15 mouse cellular contexts compared by ENCODE assay signal in genomic region chr8:123634395-123635131, GRCm38 (mm10). TPM values are rescaled to one million over a fixed set of nuclear protein-coding genes. Genes with fewer than 3 reads are reported as not detected.
DNase-seq lines count a peak whose midpoint lies in the region; ATAC-seq and TF ChIP-seq lines count a peak whose summit lies in the region.
"Had no signal": no experiment of that assay in that cellular context is flagged by ENCODE, and none has a peak within 500 bp of the region (broad histone marks: within the 10 kb centered on the region; RNA-seq: fewer than 3 reads in every experiment).

No protein-coding gene starts in this region.

- no peak for TF ChIP-seq POLR2A in embryonic fibroblast, embryonic 13.5 days (IDR thresholded peaks at IDR 0.05; ENCODE audit: low read depth, low read length)

- 27% methylated on average over 3 of the region's 3 CpGs for WGBS in heart, postnatal 0 days

- H3K27me3 ChIP-seq in heart, postnatal 0 days (ENCODE audit: control insufficient read depth, insufficient read depth, low read length): peaks cover 5% of the 10 kb centered on the region; the same call in 1 of the 2 replicates

- no peak for TF ChIP-seq EP300 in heart, postnatal 0 days (IDR thresholded peaks at IDR 0.05; ENCODE audit: low read depth)

- no peak overlapping the region for H3K4me2 ChIP-seq in heart, postnatal 0 days (ENCODE audit: low read depth, low read length)
- H3K4me2 ChIP-seq: embryonic facial prominence, embryonic 13.5 days; hindbrain, embryonic 13.5 days; liver, embryonic 15.5 days had no signal

- no peak overlapping the region for H3K9ac ChIP-seq in heart, postnatal 0 days (replicated peaks; ENCODE audit: low read depth, low read length)
- H3K9ac ChIP-seq: embryonic facial prominence, embryonic 13.5 days; hindbrain, embryonic 13.5 days; liver, embryonic 15.5 days had no signal

- no peaks in the 10 kb centered on the region for H3K9me3 ChIP-seq in heart, postnatal 0 days (replicated peaks; ENCODE audit: control insufficient read depth, low read length)
- H3K9me3 ChIP-seq: embryonic facial prominence, embryonic 13.5 days; hindbrain, embryonic 13.5 days; liver, embryonic 15.5 days had no signal

- no peak overlapping the region for H3K4me3 ChIP-seq in heart, postnatal 0 days (ENCODE audit: low read depth, low read length)
- H3K4me3 ChIP-seq in embryonic fibroblast, embryonic 13.5 days (ENCODE audit: insufficient read depth, low read length): no peak overlapping the region
- H3K4me3 ChIP-seq: embryonic facial prominence, embryonic 13.5 days; hindbrain, embryonic 13.5 days; liver, embryonic 15.5 days; megakaryocyte, embryonic 14.5 days had no signal

- H3K36me3 ChIP-seq in heart, postnatal 0 days (replicated peaks; ENCODE audit: control insufficient read depth, insufficient read depth, low read length): no peaks in the 10 kb centered on the region
- H3K36me3 ChIP-seq: embryonic facial prominence, embryonic 13.5 days; hindbrain, embryonic 13.5 days; liver, embryonic 15.5 days had no signal

- no peak for ATAC-seq in heart, postnatal 0 days (ENCODE audit: insufficient read depth, low read depth)

- no peaks in the 10 kb centered on the region for H3K4me1 ChIP-seq in heart, postnatal 0 days (ENCODE audit: control insufficient read depth, insufficient read depth)
- peaks cover 10% of the 10 kb centered on the region for H3K4me1 ChIP-seq in embryonic fibroblast, embryonic 13.5 days (ENCODE audit: control insufficient read depth, insufficient read depth, low read length)
- H3K4me1 ChIP-seq: liver, embryonic 15.5 days had no signal

- H3K27ac ChIP-seq in heart, postnatal 0 days (ENCODE audit: low read depth): 0 out of 2 replicates have a peak overlapping the region, but pooled peaks have one; percentile 5
- peak overlapping the region; percentile 92 for H3K27ac ChIP-seq in embryonic fibroblast, embryonic 13.5 days (ENCODE audit: insufficient read depth, low read length)
- H3K27ac ChIP-seq: embryonic facial prominence, embryonic 13.5 days; hindbrain, embryonic 13.5 days; liver, embryonic 15.5 days had no signal

- peak; percentile 50 for DNase-seq in heart, postnatal 0 days (ENCODE audit: low spot score)
- no peak for DNase-seq in heart, postnatal 4 days
- peak; percentile 77 for DNase-seq in 3T3-L1 (ENCODE audit: low read depth, low spot score)
- peak; percentile 82 for DNase-seq in 416B (ENCODE audit: low read depth)
- DNase-seq in embryo, embryonic 11 days: no peak
- no peak for DNase-seq in B cell, adult 2 months
- DNase-seq: adrenal gland, postnatal 25 days; cerebellum, adult 18-20 months; kidney, postnatal 10 days; right cerebral cortex, adult 18-20 months had no signal

- TF ChIP-seq CTCF in heart, postnatal 0 days (IDR thresholded peaks at IDR 0.05; ENCODE audit: low read depth): no peak
- no peak for TF ChIP-seq CTCF in embryonic fibroblast, embryonic 13.5 days (IDR thresholded peaks at IDR 0.05; ENCODE audit: borderline replicate concordance, insufficient read depth, low read length)

RNA-seq across cellular contexts. Expression of gene Rhou, which starts 19.2 kb away (rescaled TPM):
- 5.3 and 8.6 TPM in 2 replicates for total RNA-seq in heart, postnatal 0 days (2014; rRNA removed; ENCODE audit: low replicate concordance)
- polyA plus RNA-seq in heart, postnatal 0 days (2015; fragmentation: Nextera tagmentation; extraction: Ambion mirVana): 2.5 and 2.8 TPM in 2 replicates
- 10 to 100 TPM; 14.7 to 15.4 TPM for total RNA-seq in heart, postnatal 4 days (2021)
- 19.5 and 20.0 TPM in 2 replicates for polyA plus RNA-seq in embryonic fibroblast, embryonic 13.5 days (2011; ENCODE audit: insufficient read length, low read depth, missing spikeins)

Comparison
In these comparisons a context has a peak if more than half of its experiments do, and no peak if none do; other contexts are left out.
1. DNase-seq: peak in heart, postnatal 0 days (single experiment), 3T3-L1 (single experiment) and 416B (single experiment); none in heart, postnatal 4 days (single experiment), embryo, embryonic 11 days (single experiment) and B cell, adult 2 months (0 of 2).